Mouse (Mus musculus) urinary bladder, adult 18-20 months (tissue): ENCODE measurements around the gene Frmd4a.

Experiments used
- DNase-seq, 2 experiments: peaks; one replicate each; pipeline ENCODE4 v3.0.0; 2022; ENCODE audit warnings: low spot score in 2 of 2, mixed read lengths in 2 of 2

Gene Frmd4a

DNA sequence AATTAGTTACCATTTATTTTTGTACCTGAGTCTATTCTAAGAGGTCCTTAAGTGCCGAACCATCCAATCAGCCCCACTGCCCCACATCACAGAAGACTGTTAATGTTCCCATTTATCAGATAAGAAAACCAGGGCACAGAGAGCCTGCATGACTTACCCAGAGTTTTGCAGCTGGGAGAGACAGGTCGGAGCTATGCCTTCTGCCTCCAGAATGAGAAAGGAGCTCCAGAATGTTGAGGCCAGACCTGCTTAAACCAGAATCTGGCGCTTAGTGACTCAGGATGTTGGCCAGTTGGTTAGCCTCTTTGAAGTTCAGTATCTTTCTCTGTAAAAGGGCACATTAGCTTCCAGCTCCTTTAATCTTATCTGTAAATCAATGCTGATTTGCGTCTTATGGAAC is 422.4 kb downstream of the Frmd4a start:
- DNase-seq = no peak

DNA sequence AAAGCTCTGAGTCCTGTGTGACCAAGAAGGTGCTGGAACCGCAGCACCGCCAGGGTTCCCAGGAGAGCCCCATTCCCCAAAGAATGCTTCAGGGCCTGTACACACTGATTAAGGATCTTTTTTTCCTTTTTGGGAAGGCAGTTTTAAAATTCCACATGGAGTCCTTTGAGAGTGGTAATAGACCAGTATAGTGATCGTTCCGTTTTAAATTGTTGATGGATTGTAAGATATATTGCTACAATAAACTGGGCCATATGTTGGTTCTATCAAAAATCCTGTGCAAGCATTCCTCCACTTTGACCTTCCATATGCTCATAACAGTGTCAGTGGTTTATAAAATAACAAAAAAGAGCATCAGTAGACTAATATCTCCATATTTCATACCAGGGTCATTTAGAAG is 424.3 kb downstream of the Frmd4a start:
- DNase-seq = no peak

DNA sequence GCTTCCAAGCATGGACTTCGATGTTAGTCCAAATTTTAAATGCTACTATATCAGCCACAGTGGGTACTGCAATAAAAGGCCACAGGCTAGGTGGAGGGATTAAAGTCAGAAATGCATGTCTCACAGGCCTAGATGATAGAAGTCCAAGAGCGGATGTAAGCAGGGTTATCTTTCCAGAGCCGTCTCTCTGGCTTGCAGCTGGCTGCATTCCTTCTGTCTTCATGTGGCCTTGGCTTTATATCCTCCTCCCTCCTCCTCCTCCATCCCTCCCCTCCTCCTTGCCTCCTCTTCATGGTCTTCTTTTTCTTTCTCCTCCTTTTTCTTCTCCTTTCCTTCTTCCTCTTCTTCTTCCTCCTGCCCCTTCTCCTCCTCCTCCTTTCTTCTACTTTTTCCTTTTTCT is 427.2 kb downstream of the Frmd4a start:
- no peak for DNase-seq

DNA sequence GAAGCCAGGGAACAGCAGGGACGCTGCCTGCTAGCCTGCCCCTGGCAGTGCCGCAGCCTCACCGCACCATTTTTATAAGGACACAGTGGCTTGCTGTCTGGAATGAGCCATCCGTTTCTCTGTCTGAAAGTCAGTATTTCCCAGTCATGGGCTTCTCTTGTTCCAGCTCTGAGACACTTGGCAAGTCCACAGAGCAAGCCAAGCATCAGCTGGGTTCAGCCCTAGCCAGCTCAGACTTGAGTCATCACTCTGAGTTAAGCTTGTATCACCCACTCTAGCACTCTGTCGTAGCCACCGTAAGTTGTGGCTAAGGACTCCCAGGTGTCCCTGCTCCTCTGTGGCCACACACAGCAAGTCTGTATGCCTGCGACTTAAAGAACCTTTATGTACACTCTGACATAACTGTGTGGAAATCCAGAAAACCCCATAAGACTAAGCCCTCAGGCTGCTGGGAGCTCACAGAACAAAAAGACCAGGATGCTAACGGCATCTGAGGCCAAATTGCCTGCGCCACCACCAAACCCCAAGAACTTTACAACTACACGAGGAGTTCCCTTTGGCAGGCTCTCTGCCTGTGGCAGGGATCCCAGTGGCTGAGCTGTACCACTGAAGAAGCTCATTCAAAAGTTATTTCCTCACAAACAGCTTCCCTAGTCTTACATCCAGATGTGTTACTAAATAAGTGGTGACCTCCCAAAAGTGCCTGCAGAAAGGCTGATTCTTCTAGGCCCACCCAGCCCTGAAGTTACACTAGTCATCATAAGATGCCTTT is 428.3 kb downstream of the Frmd4a start:
- peak; percentile 11 to 42 for DNase-seq

DNA sequence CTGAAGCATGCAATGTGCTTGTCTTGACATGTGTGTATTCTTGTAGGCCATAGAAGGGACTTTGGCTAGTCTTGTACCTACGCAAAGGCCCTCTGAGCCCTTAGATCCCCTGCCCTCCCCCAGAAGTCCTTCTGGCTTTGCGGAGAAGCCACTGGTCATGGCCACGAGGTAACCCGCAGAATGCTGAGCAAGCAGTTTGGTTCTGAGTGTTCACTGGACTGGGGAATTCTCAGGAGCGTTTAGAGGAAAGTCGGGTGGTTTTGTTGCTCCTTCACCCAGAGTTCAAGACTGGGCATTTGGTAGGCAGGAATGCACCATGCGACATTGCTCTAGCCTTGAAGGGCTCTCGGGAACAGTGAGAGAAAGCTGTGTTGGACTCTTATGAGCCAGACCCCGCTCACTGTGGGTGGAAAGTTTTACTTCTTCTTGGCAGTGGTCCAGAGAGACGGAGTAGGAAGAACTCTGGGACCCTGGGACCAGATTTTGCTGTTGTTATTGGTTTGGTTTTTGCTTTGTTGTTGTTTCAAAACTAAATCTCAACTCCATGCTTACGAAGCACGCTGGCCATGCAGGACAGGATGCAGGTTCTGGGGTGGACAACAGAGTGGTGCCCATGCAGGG is 432.5 kb downstream of the Frmd4a start:
- DNase-seq = no peak

DNA sequence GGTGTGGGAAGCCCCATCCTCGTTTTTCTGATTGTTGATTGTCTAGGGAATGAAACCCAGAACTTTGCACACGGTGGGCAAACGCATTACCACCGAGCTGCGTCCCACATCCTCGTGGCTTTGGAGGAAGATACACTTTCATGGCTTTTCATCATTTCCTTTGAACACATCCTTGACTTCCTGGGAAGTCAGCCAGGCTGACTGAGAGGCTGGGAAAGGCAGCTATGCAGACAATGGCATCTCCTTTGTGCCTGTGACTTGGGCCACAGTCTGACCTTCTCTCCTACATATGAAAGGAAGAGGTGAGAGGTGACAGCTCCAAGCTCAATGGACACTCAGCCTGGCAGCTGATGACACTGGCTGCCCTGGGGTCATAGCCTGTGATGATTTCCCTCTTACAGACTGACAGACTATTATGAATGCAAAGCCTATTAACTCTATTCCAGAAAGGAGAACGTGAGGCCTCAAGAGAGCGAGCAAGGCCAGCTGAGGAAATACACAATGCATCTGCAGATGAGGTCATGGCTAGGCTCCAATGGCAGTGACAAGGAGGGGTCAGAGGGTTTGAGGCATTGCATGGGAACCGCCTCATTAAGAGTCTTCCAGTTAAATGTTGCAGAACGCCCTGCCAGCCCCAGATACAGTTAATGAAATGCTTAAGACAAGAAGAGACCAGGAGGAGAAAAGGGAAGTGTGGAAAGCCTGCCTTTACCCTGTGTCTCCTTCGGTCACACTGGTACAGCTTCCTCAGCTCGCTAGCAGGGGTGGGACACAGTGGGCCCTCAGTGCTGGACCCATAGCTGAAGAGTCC is 435.3 kb downstream of the Frmd4a start:
- no peak for DNase-seq

DNA sequence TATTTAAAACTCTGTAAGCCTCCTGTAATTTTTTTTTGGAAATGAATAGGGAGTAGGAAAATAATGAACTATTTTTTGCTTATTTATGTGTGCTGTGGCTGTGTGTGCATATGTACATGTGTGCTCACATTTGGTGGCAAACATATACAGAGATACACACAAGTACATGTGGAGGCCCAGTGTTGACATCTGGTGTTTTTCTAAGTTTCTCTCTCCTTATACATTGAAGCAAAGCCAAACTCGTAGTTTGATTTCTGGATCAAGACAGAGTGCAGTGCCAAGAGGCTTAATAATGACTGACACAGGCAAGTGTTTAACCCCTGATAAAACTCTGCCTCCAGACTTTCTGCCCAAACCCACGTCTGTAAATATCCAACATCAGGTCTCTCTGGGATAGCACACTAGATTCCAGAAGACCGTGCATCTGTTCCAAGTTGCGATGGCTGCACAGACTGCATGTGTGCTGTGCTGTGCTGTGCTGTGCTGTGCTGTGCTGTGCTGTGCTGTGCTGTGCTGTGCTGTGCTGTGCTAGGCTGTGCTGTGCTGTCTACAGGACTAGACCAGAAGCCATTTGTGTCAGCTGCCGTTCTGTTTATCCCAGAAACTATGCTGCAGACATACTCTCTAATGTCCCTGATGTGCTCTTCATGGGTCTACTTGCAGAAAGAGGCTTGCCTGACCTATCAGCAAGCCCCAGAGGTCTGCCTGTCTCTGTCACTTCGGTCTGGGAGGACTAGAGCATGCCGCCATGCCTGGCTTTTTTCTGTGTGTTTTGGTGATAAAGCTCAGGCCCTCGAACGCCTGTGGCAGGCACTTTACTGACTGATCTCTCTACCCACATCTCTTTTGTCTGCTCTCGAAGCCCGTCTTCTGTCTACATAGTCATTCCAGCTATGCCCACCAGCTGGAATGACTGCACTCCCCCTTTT is 437.8 kb downstream of the Frmd4a start:
- no peak for DNase-seq

DNA sequence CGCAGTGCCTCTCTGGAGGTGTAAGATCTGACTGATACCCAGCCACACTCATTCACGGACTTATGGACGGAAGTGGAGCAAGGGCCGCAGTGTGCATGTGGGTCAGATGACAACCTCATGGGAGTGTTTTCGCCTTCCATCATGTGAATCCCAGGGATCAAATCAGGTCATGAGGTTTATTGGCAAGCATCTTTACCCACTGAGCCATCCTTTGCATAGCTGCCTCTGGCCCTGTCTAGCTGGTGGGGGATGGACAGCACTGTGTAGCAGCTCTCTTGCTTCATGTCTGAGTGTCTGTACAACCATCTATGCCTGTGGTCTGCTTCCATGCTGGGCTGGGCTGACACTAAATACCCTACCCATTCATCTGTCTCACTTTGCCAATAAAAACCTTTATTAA is 443.4 kb downstream of the Frmd4a start:
- no peak for DNase-seq

DNA sequence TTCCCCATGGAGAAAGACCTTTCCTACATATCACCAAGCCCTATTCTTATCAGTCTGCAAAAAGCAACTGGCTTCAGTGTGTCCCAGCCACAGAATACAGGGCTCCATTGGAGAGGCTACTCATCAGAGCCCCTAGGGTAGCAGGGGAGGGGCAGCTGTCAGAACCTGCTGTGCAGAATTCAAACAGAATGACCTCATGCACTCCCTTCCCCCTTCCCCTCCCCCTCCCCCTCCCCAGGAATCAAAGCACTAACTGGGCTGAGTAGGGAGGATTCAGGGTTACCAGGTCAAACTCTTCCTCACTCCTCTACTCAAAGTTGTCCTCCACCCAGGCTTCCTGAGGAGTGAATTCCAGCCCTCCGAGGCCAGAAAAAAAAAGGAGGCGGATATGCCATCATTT is 444.0 kb downstream of the Frmd4a start:
- no peak for DNase-seq

DNA sequence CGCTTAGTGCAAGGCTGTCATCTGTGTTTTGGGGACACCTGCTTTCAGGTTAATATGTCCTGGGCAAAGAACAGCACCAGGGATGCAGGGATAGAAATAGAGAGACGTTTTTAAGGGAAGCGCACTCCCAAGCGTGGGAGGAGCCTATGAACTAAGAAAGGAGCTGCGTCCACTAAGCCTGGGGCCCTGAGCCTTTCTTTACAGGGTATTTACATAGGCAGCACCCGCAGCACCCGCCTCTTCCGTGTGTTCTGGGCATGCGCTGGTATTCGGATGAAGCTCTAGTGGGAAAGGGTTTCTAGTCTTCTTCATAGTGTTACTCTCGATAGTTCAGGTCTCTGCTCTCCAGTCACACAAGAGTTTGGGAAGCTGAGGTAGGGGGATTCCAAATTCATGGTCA is 445.0 kb downstream of the Frmd4a start:
- no peak for DNase-seq

DNA sequence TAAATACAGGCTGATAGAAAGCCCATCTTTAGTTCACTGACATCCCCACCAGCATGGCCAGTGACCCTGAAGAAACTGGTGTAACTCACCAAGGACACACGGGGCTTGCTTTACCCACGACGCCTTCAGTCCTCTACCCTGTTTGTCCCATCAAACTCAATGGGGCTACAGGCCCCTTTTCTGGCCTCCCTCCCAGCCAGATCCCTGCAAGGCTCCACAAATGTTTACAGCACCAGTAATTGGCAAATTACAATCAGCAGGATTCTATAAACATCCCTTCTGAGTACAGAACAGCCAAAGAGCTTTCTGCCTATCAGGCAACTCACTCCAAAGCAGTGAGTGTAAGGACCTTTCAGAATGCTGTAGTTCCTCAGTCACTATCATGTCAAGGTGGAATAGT is 448.6 kb downstream of the Frmd4a start:
- DNase-seq = no peak

DNA sequence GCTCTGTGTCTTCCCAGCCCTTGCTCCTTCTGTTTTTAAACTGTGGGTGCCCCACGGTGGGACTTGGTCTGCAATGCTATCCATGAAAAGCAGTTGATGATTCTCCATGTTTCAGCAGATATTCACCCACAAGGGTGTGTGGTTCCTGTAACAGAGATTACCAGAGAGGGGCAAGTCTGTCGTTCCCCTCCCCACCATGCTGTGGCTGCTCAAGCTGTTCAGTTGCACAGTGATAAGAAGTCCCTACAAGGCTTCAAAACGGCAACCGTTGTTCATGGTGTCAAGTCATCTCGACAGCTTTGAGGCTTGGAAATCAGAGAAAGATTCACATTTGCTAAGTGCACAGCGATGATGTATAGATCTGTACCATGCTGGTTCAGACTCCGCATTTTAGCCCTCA is 449.8 kb downstream of the Frmd4a start:
- no peak for DNase-seq

DNA sequence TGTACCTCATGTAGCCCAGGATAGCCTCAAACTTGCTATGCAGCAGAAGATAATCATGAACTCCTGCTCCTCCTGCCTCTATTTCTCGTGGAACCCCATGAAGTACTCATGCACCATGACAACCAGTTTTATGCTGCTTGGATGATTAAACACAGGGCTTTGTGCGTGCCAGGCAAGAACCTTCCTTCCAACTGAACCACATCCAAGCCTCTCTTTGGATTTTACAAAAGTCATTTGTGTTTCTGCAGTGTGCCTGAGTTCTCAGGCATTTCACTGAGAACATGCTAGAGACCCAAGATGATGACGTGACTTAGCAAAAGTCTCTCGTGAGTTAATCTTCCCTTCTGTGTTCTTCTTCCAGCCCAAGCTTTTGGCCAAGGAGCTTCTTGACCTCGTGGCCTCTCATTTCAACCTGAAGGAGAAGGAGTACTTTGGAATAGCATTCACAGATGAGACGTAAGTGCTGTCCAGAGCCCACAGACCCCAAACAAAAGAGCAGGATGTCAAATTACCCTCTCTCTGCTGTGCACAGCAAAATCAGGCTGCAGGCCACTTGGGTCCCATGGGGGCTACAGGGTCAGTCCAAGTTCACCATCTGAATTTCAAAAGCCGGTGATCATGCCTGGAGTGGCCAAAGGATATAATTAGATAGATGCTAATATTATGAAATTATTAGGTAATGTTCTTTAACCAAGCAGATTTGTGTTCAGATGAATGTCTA is 455.4 kb downstream of the Frmd4a start:
- no peak for DNase-seq

DNA sequence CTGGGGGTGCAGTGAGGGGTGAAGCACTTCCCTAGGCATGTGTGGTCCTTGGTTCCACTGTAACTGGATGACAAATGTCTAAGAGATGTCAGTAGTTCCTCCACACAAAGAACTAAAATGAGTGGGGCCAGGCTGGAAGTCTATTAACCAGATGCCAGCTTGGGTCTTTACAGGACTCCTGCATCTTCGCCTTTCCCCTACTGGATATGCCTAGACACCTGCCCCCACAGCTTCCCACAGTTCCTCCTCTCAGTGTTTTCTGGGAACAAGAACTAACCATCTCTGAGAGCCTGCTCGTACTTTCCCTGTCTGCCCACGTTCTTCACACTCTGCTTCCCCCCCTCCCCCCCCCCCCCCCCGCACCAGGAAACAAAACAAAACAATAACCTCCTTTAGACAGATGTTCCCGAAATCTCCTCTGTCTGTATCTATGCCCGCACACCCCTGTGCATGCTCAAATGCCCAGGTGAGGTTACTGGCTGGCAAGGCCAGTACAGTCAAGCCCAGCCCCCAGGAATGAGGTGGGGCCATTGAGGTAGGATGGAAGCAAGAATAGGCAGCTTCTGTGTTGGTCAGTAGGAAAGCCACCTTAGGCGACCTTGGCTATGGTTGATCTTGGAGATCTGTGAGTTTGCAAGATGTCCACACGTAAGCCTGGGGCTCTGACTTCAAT is 456.5 kb downstream of the Frmd4a start:
- no peak for DNase-seq

DNA sequence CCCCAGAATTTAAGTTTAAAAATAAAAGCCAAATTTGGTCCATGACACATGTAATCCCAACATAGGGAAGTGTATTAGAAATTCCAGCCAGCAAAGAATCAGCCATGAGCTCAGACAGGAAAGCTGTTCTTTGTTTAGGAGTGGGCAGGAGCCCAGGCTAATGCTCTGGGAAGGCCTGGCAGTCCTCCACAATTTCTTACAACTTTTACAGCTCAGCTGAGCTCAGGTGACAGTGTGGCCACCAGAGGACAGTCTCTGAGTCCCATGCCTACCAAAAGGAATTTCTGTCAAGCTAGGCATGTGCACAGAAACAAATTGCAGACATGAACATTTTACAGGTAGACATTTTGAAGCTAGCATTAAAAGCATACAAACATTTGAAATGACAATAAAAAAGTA is 457.0 kb downstream of the Frmd4a start:
- no peak for DNase-seq

DNA sequence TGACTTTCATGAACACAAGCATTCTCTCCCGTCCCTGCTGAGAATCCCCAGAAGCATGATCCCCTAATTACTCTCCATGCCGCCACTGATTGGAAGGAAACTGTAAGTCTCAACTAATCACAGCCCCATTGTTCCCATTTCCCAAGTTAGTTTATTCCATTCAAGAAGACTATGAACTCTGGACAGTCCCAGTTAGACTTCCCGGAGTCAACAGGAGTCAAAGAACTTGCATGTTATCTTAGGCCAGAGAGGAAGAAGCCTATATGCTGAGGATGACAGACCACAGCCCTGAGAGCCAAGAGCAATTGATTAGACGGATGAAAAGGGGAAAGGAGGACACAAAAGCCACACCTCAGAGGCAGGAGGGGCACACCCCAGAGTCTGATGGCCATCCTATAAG is 458.5 kb downstream of the Frmd4a start:
- no peak for DNase-seq

DNA sequence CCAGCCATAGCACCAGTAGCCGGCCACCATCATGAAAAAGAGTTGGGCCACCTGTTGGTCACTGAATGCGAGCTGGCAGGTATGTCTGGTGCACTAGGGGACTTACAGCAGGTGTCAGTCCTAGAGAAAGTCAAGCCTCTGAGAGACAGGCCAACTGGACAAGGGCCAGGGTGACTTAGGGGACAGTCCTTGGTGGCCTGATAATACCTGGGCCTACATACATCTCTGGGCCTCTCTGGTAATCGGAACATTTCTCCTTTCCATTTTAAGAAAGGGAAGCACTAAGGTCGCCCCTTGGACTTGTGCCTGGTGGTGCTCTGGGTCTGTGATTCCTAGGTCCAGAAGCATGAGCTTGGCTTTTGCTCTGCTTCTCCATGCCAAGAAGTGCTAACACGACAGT is 459.1 kb downstream of the Frmd4a start:
- DNase-seq = no peak

DNA sequence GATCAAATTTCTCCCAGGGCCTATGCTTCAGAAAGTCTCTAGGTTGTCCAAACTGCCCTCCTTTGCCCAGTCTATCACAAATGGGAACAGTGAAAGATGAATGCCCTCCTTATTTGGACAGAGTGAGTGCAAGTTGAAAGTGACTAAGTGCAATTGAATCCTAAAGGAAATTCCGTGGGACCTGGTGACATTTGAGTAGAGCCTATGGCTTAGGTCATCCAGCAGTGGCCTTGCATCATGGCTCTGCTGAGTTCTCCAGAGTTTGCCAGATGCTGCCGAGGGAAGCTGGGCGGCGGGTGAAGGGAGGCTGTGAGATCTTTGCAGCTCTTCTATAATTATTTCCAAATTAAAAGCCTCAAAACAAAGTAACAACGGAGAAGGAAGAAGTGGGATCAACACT is 459.8 kb downstream of the Frmd4a start:
- DNase-seq = no peak

DNA sequence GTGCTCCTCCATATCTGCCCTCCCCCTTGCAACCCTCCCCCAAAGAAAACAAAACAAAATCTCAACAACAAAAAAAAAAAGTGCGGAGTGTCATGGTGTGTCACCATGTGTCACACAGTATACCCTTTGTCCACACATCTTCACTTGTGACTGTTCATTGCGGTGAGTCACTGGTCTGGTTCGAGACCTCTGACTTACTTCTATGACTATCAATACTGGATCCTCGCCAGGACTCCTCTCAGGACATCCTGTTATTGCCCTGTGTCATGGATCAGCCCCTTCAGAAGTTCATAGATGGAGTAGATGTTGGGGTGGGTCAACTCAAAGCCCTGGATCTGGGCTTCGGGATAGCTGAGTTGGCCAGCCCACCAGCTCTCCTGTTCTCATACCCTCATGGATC is 462.7 kb downstream of the Frmd4a start:
- DNase-seq = no peak

DNA sequence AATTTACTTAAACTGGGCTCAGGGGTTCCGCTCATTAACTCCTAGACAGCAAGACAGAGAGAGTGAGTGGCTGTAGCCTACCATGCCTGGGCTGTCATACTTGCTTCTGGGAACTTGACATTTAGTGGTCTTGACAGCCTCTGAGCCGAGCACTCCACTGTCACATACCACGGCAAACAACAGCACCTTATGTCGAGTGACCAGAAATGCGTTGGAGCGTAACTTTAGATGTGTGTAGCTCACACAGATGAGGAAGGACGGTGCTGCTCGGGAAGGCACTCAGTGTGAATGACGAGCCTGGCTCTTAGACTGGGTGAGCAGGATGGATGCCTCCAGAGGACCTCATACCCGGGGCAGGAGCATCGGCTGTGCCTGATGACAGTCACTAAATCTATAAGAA is 463.6 kb downstream of the Frmd4a start:
- no peak for DNase-seq

DNA sequence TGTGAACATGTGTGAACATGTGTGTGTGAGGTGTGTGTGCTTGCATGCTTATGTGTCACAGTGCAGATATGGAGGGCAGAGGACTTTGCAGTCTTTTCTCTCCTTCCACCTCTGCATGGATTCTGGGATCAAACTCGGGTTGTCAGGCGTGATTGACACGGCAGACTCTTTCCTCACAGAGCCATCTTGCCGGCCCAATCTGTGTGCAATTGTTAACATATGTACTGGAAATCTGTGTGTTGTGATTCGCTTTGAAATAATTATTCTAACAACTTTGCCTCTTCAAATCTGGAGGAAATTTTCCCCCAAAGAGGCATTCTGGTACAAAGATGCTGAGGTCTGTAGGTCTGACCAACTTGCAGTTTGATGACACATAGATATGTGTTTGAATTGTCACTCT is 468.7 kb downstream of the Frmd4a start:
- no peak for DNase-seq
